Mouse (Mus musculus): Measurements from ENCODE around the gene Aoah.

Gene Aoah

GRCm38 (mm10) chr13:21050118-21050517 lies 256.2 kb downstream of the Aoah start:
- peak in 1 of 2 experiments; percentile 16 for DNase-seq (ENCODE audit: low spot score in 2 of 2)

GRCm38 (mm10) chr13:21066021-21066420 lies 272.1 kb downstream of the Aoah start:
- DNase-seq (ENCODE audit: low spot score in 2 of 2), result no peak

GRCm38 (mm10) chr13:21074847-21075246 lies 280.9 kb downstream of the Aoah start, which contains the start of gene Olfr1370:
Gene Olfr1370 (minus strand): TSS chr13:21074947.
- no peak for DNase-seq (ENCODE audit: low spot score in 2 of 2)

GRCm38 (mm10) chr13:21082686-21083085 lies 288.8 kb downstream of the Aoah start:
- no peak for DNase-seq (ENCODE audit: low spot score in 2 of 2)

Measured in frontal cortex, postnatal 36 days (tissue).